8 mouse cellular contexts compared by ENCODE assay signal in genomic region chr3:28550497-28551093, GRCm38 (mm10).
DNase-seq lines count a peak whose midpoint lies in the region; ATAC-seq and TF ChIP-seq lines count a peak whose summit lies in the region.
"Had no signal": no experiment of that assay in that cellular context is flagged by ENCODE, and none has a peak within 500 bp of the region (broad histone marks: within the 10 kb centered on the region; RNA-seq: fewer than 3 reads in every experiment).

No protein-coding gene starts in this region.

- WGBS in lung, embryonic 16.5 days = 47% methylated on average over 6 of the region's 6 CpGs
- WGBS in liver, embryonic 11.5 days = 65% methylated on average over 6 of the region's 6 CpGs

- H3K4me2 ChIP-seq in lung, embryonic 16.5 days (ENCODE audit: low read depth, low read length) = no peak overlapping the region
- no peak overlapping the region for H3K4me2 ChIP-seq in liver, embryonic 11.5 days

- H3K27me3 ChIP-seq in lung, embryonic 16.5 days (ENCODE audit: control insufficient read depth, insufficient read depth, low read depth, low read length) = no peaks in the 10 kb centered on the region
- no peaks in the 10 kb centered on the region for H3K27me3 ChIP-seq in liver, embryonic 11.5 days (replicated peaks; ENCODE audit: control insufficient read depth, insufficient read depth, low read length)

- DNase-seq in lung, postnatal 25 days (ENCODE audit: low spot score) = no peak
- DNase-seq in cerebellum, postnatal 10 days = peak; percentile 81 to 87
- no peak for DNase-seq in left cerebral cortex, adult 2 months (ENCODE audit: extremely low spot score in 1 of 2, low spot score in 2 of 2)
- DNase-seq in right cerebral cortex, postnatal 4 days = peak; percentile 66
- DNase-seq in ovary, postnatal 14 days (ENCODE audit: low spot score) = no peak
- no peak for DNase-seq in liver, embryonic 11.5 days (ENCODE audit: low spot score)
- DNase-seq: thymus, adult 2 months had no signal

- no peak overlapping the region for H3K9ac ChIP-seq in lung, embryonic 16.5 days (ENCODE audit: low read length)
- no peak overlapping the region for H3K9ac ChIP-seq in liver, embryonic 11.5 days (ENCODE audit: low read depth, low read length)

- H3K27ac ChIP-seq in lung, embryonic 16.5 days (ENCODE audit: low read length) = peak overlapping the region; percentile 22; the same call in 1 of the 2 replicates
- H3K27ac ChIP-seq in left cerebral cortex, adult 2 months = peak overlapping the region; percentile 8
- H3K27ac ChIP-seq in liver, embryonic 11.5 days (ENCODE audit: low read depth, low read length) = no peak overlapping the region

- H3K9me3 ChIP-seq in lung, embryonic 16.5 days (ENCODE audit: control insufficient read depth, low read length) = no peaks in the 10 kb centered on the region
- no peaks in the 10 kb centered on the region for H3K9me3 ChIP-seq in liver, embryonic 11.5 days (ENCODE audit: control insufficient read depth, low read length)

- no peaks in the 10 kb centered on the region for H3K36me3 ChIP-seq in lung, embryonic 16.5 days (ENCODE audit: control insufficient read depth, insufficient read depth, low read length)
- H3K36me3 ChIP-seq in liver, embryonic 11.5 days (ENCODE audit: control insufficient read depth, insufficient read depth, low read length) = no peaks in the 10 kb centered on the region

- no peak for TF ChIP-seq CTCF in left cerebral cortex, adult 2 months (IDR thresholded peaks at IDR 0.05)

- H3K4me3 ChIP-seq in lung, embryonic 16.5 days (ENCODE audit: low read length) = no peak overlapping the region
- H3K4me3 ChIP-seq in left cerebral cortex, adult 2 months = no peak overlapping the region
- no peak overlapping the region for H3K4me3 ChIP-seq in liver, embryonic 11.5 days (ENCODE audit: low read depth, low read length)

- H3K4me1 ChIP-seq in lung, embryonic 16.5 days (replicated peaks; ENCODE audit: control insufficient read depth, insufficient read depth, low read length) = peaks cover 17% of the 10 kb centered on the region; the same call in 1 of the 2 replicates
- H3K4me1 ChIP-seq in liver, embryonic 11.5 days (replicated peaks; ENCODE audit: control insufficient read depth, insufficient read depth, low read length) = no peaks in the 10 kb centered on the region

- intact Hi-C loops in left cerebral cortex, adult 2 months (cut with DNase I) = loop anchor here (10.0 kb wide), 2 partner anchors 146 to 194 kb away; no protein-coding TSS in a partner anchor

- ATAC-seq in lung, embryonic 16.5 days (ENCODE audit: low read depth) = peak; percentile 72
- ATAC-seq in liver, embryonic 11.5 days (replicated peaks; ENCODE audit: low FRiP score) = no peak

Comparison
In these comparisons a context has a peak if more than half of its experiments do, and no peak if none do; other contexts are left out.
1. DNase-seq: peak in cerebellum, postnatal 10 days (2 of 2) and right cerebral cortex, postnatal 4 days (single experiment); none in lung, postnatal 25 days (single experiment), left cerebral cortex, adult 2 months (0 of 2), ovary, postnatal 14 days (single experiment) and liver, embryonic 11.5 days (single experiment).